Mouse (Mus musculus) embryo, embryonic 9.5 days (tissue): ENCODE measurements at regions not wholly inside any gene's neighbourhood (a gene's known extent, or its start where the extent isn't known, plus 50 kb on each side); places are given as distances from the start of the nearest gene placed in this dataset.

Experiments used
- DNase-seq: peaks from one replicate; pipeline ENCODE4 v3.0.0-alpha.2; 2017; ENCODE audit errors: extremely low spot score

GRCm38 (mm10) chr2:64706646-64707177, 318.1 kb downstream of the Grb14 start:
- DNase-seq: no peak

GRCm38 (mm10) chr2:64695974-64696373, 328.8 kb downstream of the Grb14 start:
- DNase-seq: no peak

GRCm38 (mm10) chr2:64691444-64691843, 333.3 kb downstream of the Grb14 start:
- DNase-seq: no peak

GRCm38 (mm10) chr2:64690996-64691395, 333.8 kb downstream of the Grb14 start:
- no peak for DNase-seq

- no peak for DNase-seq
Measured at GRCm38 (mm10) chr2:64686781-64687180, 338.0 kb downstream of the Grb14 start.

- DNase-seq: no peak
Measured at GRCm38 (mm10) chr2:64649614-64650013, 375.2 kb downstream of the Grb14 start.

- DNase-seq: no peak
Measured at GRCm38 (mm10) chr2:64616931-64617330, 407.9 kb downstream of the Grb14 start.

- DNase-seq: no peak
Measured at GRCm38 (mm10) chr2:64606864-64607263, 417.9 kb downstream of the Grb14 start.

- no peak for DNase-seq
Measured at GRCm38 (mm10) chr2:64582258-64582657, 442.5 kb downstream of the Grb14 start.

GRCm38 (mm10) chr2:64536032-64536431, 438.2 kb upstream of the Fign start:
- no peak for DNase-seq

- DNase-seq: no peak
Measured at GRCm38 (mm10) chr2:64535351-64535851, 437.6 kb upstream of the Fign start.

- no peak for DNase-seq
Measured at GRCm38 (mm10) chr2:64534869-64535268, 437.0 kb upstream of the Fign start.

- DNase-seq: no peak
Measured at GRCm38 (mm10) chr2:64534344-64534743, 436.5 kb upstream of the Fign start.

GRCm38 (mm10) chr2:64522722-64523121, 424.9 kb upstream of the Fign start:
- no peak for DNase-seq

GRCm38 (mm10) chr2:64522233-64522632, 424.4 kb upstream of the Fign start:
- no peak for DNase-seq

GRCm38 (mm10) chr2:64495725-64496124, 397.9 kb upstream of the Fign start:
- DNase-seq: no peak

- no peak for DNase-seq
Measured at GRCm38 (mm10) chr2:64466412-64466970, 368.7 kb upstream of the Fign start.

- DNase-seq: no peak
Measured at GRCm38 (mm10) chr2:64462466-64463114, 364.8 kb upstream of the Fign start.

- no peak for DNase-seq
Measured at GRCm38 (mm10) chr2:64462041-64462440, 364.2 kb upstream of the Fign start.

- no peak for DNase-seq
Measured at GRCm38 (mm10) chr2:64461636-64462035, 363.8 kb upstream of the Fign start.

- peak; percentile 40 for DNase-seq
Measured at GRCm38 (mm10) chr2:64458171-64458570, 360.3 kb upstream of the Fign start.

GRCm38 (mm10) chr2:64452690-64453089, 354.9 kb upstream of the Fign start:
- DNase-seq: no peak

- DNase-seq: no peak
Measured at GRCm38 (mm10) chr2:64451614-64452317, 353.9 kb upstream of the Fign start.
